Mouse (Mus musculus) intestine, embryonic 14.5 days (tissue): Measurements from ENCODE around the gene Snx13. TPM values are rescaled to one million over a fixed set of nuclear protein-coding genes. Genes with fewer than 3 reads are reported as not detected.

Experiments used
- ATAC-seq: fragments of 200-750 bp; cut with Nextera tagmentation; replicated peaks from 2 replicates; pipeline ENCODE4 v1.8.0; 2017; ENCODE audit warnings: low read depth, moderate number of reproducible peaks, moderate TSS enrichment, moderate library complexity; ENCODE audit not compliant: low FRiP score, low TSS enrichment
- DNase-seq: peaks from one replicate; pipeline ENCODE4 v3.0.0-alpha.2; 2018; ENCODE audit warnings: low spot score
- H3K27ac ChIP-seq: fragments of 300-500 bp; sonication (generic); 2 replicates; pipeline ENCODE4 v1.5.1; 2014; ENCODE audit warnings: low read depth, mild to moderate bottlenecking, control low read depth
- H3K27me3 ChIP-seq: fragments of 300-500 bp; sonication (generic); replicated peaks from 2 replicates; pipeline ENCODE4 v1.6.1; 2014; ENCODE audit warnings: low read length, control low read depth; ENCODE audit not compliant: control insufficient read depth, insufficient read depth
- H3K36me3 ChIP-seq: fragments of 300-500 bp; sonication (generic); 2 replicates; pipeline ENCODE4 v1.6.1; 2014; ENCODE audit warnings: low read length, control low read depth; ENCODE audit not compliant: control insufficient read depth, insufficient read depth
- H3K4me1 ChIP-seq: fragments of 300-500 bp; sonication (generic); replicated peaks from 2 replicates; pipeline ENCODE4 v1.6.1; 2014; ENCODE audit warnings: low read length, control low read depth, mixed read lengths; ENCODE audit not compliant: control insufficient read depth, insufficient read depth
- H3K4me2 ChIP-seq: fragments of 300-500 bp; sonication (generic); 2 replicates; pipeline ENCODE4 v1.6.1; 2014; ENCODE audit warnings: low read length
- H3K4me3 ChIP-seq: fragments of 300-500 bp; sonication (generic); 2 replicates; pipeline ENCODE4 v1.5.1; 2014; ENCODE audit warnings: low read depth, low read length, control low read depth, mixed read lengths
- H3K9ac ChIP-seq: fragments of 300-500 bp; sonication (generic); 2 replicates; pipeline ENCODE4 v1.6.1; 2014; ENCODE audit warnings: mild to moderate bottlenecking, low read length
- H3K9me3 ChIP-seq: fragments of 300-500 bp; sonication (generic); 2 replicates; pipeline ENCODE4 v1.6.1; 2016; ENCODE audit warnings: low read length, control low read depth; ENCODE audit not compliant: control insufficient read depth
- WGBS: fragments of 180-500 bp; shearing (Covaris S2); extraction: QIAGEN DNeasy Blood & Tissue Kit; methylation state at CpG from one replicate; pipeline ENCODE4 v1.1.7; 2014; 5-methylcytosine and 5-hydroxymethylcytosine counted together
- polyA plus RNA-seq: library from polyadenylated mRNA; unstranded; fragments of >200 nt; fragmentation: Nextera tagmentation; extraction: Ambion mirVana; gene quantifications from 2 replicates; pipeline ENCODE4 v1.2.1, GENCODE M21; 2014

The Snx13 gene
- polyA plus RNA-seq, 1 experiment from 2014 or later: 22.8 TPM

DNA sequence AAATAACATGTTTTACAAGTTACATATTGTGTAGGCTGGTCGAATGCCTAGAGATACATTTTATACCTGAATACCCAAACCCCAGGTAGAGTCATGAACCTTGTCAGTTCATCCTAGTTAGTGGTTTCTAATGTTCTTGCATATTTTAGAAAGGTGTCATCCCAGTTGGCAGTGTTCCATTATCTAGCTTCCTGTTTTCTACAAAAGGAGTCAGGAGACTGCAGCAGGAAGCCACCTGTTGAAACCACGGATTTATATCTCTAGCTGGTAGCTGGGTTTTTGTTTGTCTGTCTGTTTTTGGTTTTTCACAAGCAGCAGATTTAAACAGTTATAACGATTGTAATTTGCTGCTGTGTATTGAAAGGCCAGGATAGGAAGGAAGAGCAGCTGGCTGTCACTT lies 76.6 kb downstream of the Snx13 start:
- no peak for DNase-seq
- no peak for ATAC-seq
- Histone ChIP-seq H3K27ac (no peak overlapping the region), H3K4me2 (no peak overlapping the region), H3K36me3 (peaks cover 18% of the 10 kb centered on the region), H3K9ac (no peak overlapping the region), H3K4me1 (no peaks in the 10 kb centered on the region), H3K27me3 (no peaks in the 10 kb centered on the region), H3K9me3 (no peaks in the 10 kb centered on the region), H3K4me3 (no peak overlapping the region)
- WGBS: 67% methylated on average over 3 of the region's 3 CpGs

DNA sequence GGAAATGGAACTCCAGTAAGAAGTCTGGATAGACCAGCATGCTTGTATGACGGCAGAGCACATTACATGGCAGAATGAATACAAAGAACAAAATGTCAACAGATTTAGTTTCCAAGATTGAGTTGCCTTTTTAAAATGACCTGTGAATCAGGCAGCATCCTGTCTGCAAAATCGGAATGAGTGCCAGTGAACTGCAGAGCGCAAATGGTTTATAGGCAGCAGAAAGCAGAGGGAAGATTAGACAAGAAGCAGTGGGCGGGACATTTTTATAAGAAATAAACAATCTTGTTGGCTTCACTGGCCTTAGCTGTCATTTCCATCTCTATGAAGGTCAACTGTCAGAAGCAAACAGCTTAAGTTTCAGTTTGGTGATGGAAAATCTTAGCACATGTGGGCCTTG lies 106.2 kb downstream of the Snx13 start:
- Histone ChIP-seq H3K9me3 (no peaks in the 10 kb centered on the region), H3K36me3 (no peaks in the 10 kb centered on the region), H3K4me1 (no peaks in the 10 kb centered on the region), H3K9ac (no peak overlapping the region), H3K4me3 (no peak overlapping the region), H3K27me3 (no peaks in the 10 kb centered on the region), H3K4me2 (no peak overlapping the region), H3K27ac (no peak overlapping the region)
- ATAC-seq (no peak), DNase-seq (no peak)
- WGBS: 82% methylated on average over 4 of the region's 4 CpGs

DNA sequence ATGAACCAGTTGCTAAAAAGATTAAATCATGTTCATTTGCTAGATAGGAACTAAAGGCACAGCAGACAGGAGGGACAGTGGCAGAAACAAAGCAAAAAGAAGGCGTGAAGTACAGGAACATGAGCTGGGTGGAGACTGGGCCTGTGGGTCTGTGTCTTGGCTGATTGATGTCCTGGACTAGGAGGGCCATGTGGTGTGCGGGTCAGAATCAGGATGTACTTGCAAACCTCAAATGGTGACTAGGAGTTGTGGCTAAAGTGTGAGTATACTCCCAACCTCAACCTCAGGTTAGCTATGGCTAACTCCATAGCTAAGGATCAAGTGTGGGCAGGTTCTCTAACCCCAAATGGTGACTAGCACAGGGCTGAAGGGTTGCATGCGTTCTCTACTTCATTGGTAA lies 107.2 kb downstream of the Snx13 start:
- H3K9ac ChIP-seq: no peak overlapping the region
- H3K4me2 ChIP-seq: no peak overlapping the region
- no peak for DNase-seq
- H3K36me3 ChIP-seq: no peaks in the 10 kb centered on the region
- no peak overlapping the region for H3K27ac ChIP-seq
- no peaks in the 10 kb centered on the region for H3K4me1 ChIP-seq
- no peak for ATAC-seq
- H3K4me3 ChIP-seq: no peak overlapping the region
- WGBS: 70% methylated on average over 3 of the region's 3 CpGs
- H3K27me3 ChIP-seq: no peaks in the 10 kb centered on the region
- no peaks in the 10 kb centered on the region for H3K9me3 ChIP-seq

DNA sequence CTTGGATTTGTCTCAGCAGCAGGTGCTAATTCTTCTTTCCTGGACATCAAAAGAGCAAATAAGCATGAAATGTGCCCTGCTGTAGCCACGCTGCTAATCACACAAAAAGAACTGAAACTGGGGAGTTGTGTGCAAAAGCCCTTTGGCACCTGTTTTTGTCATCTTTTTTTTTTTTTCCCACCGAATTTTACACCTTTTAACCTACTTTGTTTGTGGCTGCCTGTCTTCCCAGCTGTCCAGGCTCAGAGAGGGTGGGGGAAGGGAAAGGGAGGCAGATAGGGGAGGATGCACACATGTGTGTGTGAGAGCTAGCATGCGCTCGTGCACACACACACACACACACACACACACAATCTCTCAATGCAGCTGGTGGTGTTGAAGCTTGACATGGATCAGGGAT lies 110.3 kb downstream of the Snx13 start:
- Histone ChIP-seq H3K9me3 (no peaks in the 10 kb centered on the region), H3K36me3 (no peaks in the 10 kb centered on the region), H3K4me3 (no peak overlapping the region), H3K9ac (no peak overlapping the region), H3K4me2 (no peak overlapping the region), H3K27ac (no peak overlapping the region), H3K27me3 (no peaks in the 10 kb centered on the region), H3K4me1 (no peaks in the 10 kb centered on the region)
- 78% methylated on average over 4 of the region's 4 CpGs for WGBS
- DNase-seq (no peak), ATAC-seq (no peak)

DNA sequence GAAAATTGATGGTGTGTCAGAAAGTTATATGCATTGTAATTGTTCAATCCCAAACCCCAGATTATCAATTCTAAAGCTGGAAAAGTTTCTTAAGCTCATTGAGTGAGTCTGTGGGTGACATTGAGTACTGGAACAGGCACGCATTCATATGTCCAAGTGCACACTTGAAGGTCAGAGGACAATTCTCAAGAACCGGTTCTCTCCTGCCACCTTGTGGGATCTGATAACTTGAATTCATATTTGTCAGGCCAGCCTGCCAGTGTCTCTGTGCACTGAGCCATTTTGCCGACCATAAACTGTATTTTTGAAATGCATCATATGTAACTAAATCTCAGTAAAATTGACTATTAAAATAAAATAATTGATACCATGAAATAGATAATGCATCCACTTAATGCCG lies 114.7 kb downstream of the Snx13 start:
- Histone ChIP-seq H3K4me2 (no peak overlapping the region), H3K27me3 (no peaks in the 10 kb centered on the region), H3K9me3 (no peaks in the 10 kb centered on the region), H3K36me3 (no peaks in the 10 kb centered on the region), H3K9ac (no peak overlapping the region), H3K27ac (no peak overlapping the region), H3K4me3 (no peak overlapping the region), H3K4me1 (no peaks in the 10 kb centered on the region)
- DNase-seq: no peak
- no peak for ATAC-seq
- 69% methylated on average over 4 of the region's 4 CpGs for WGBS

DNA sequence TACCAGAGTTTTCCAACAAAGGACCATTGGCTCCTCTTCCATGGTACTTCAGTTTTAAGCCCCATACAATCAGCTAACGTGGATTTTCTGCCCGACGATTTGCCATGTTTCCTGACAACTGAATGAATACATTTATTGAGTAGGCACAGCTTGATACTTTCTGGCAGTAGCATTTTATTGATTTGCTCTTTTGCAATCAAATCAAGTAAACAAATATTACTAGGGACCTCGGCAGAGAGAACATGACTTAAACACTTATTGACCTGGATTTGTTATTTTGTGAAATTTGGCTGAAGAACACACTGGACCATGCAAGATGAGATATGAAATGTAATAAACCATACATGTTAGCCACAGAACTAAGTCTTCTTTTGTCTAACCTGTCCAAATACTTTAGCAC lies 123.3 kb downstream of the Snx13 start:
- H3K27ac ChIP-seq: no peak overlapping the region
- DNase-seq: no peak
- H3K9ac ChIP-seq: no peak overlapping the region
- H3K4me3 ChIP-seq: no peak overlapping the region
- ATAC-seq: no peak
- H3K4me1 ChIP-seq: no peaks in the 10 kb centered on the region
- 80% methylated on average over 4 of the region's 4 CpGs for WGBS
- no peaks in the 10 kb centered on the region for H3K36me3 ChIP-seq
- H3K9me3 ChIP-seq: no peaks in the 10 kb centered on the region
- H3K27me3 ChIP-seq: no peaks in the 10 kb centered on the region
- H3K4me2 ChIP-seq: no peak overlapping the region

DNA sequence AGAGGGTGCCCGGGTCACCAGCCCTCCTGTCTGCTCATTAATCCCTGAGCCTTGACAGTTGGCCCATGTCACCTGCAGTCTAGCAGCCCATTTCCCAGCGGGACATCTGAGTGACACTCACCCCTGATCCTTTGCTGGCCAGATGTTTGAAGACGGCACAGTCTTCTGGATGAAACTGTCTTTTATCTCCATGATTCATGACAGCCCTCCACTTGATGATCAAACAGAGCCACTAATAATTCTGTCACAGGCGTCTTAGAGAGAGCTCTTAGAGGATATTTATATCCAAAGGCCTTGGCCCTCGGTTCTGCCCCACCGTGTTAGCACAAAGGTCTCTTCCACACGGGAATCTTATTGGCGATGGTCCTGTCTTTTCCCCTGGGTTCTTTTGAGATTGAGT lies 129.0 kb downstream of the Snx13 start:
- no peak for ATAC-seq
- WGBS: 11% methylated on average over 8 of the region's 8 CpGs

DNA sequence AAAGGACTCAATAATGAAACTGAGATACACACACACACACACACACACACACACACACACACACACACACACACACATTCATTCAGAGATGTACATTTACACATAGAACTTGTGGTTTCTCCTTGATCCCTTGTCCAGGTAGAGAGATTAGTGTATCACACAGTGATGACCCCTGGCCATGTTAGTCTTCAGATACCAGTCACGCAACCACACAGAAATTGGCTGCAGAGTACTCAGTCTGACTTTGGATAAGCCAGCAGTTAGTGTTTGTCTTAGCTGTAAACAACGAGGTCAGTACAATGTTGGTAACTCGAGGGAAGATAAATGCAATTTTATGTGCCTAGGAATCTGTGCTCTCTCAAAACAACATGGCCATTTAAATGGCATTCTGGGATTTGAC lies 129.6 kb downstream of the Snx13 start:
- Histone ChIP-seq H3K27ac (no peak overlapping the region), H3K4me1 (no peaks in the 10 kb centered on the region), H3K36me3 (no peaks in the 10 kb centered on the region), H3K4me2 (no peak overlapping the region), H3K4me3 (no peak overlapping the region), H3K9me3 (no peaks in the 10 kb centered on the region), H3K27me3 (no peaks in the 10 kb centered on the region), H3K9ac (no peak overlapping the region)
- WGBS: 39% methylated on average over 3 of the region's 3 CpGs
- ATAC-seq (no peak), DNase-seq (no peak)

More for the DNA sequence above, 129.0 kb downstream of the Snx13 start:
- H3K4me1 ChIP-seq: no peaks in the 10 kb centered on the region
- H3K4me3 ChIP-seq: no peak overlapping the region
- H3K36me3 ChIP-seq: no peaks in the 10 kb centered on the region
- H3K9ac ChIP-seq: no peak overlapping the region
- H3K27me3 ChIP-seq: no peaks in the 10 kb centered on the region
- no peak overlapping the region for H3K4me2 ChIP-seq
- no peak for DNase-seq
- H3K27ac ChIP-seq: no peak overlapping the region
- H3K9me3 ChIP-seq: no peaks in the 10 kb centered on the region

DNA sequence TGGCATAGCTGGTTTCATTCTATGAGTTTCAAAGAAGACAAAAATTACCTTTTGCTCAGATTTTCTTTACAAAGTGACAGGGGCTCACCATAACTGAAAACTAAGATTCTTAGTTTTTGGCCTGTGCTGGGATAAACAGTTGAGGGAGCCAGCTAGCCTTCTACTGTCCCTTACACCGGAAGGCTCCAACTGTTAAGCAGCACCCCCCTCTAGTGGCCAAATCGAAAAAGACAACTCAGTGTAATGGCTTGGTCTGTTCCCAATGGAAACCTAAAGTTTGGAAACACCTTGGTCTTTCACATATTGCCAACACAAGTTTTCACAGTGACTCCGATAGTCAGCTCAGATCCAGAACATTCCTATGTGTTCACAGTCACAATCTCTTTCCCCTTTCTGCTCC lies 135.7 kb downstream of the Snx13 start:
- Histone ChIP-seq H3K4me2 (no peak overlapping the region), H3K4me3 (no peak overlapping the region), H3K27ac (no peak overlapping the region), H3K27me3 (no peaks in the 10 kb centered on the region), H3K4me1 (no peaks in the 10 kb centered on the region), H3K9ac (no peak overlapping the region), H3K36me3 (no peaks in the 10 kb centered on the region), H3K9me3 (no peaks in the 10 kb centered on the region)
- 13% methylated on average over 3 of the region's 3 CpGs for WGBS
- no peak for ATAC-seq
- DNase-seq: peak; percentile 95
